9 mouse cellular contexts compared by ENCODE assay signal in the genomic region with DNA sequence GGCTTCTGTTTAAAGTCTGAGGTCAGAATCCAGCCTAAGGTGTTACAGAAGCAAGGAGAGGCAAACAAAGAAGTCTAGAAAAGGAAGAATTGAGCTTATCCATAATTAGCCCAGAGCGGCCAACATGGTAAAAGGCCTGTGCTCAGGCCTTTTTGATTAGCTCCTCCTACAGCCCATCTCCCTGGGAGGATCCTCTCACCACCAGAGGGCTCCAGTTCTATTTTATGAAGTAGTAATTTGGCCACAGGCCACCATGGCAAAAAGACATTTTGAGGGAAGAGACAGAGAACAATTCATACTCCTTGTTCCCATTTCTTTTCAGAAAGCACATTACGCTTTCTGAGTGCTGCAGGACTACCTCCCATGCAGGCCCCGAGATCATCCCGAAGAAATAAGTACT. TPM values are rescaled to one million over a fixed set of nuclear protein-coding genes. Genes with fewer than 3 reads are reported as not detected.
A peak's percentile ranks its signal among the peaks of the same experiment; 100 is the strongest.
DNase-seq lines count a peak whose midpoint lies in the region; ATAC-seq lines count a peak whose summit lies in the region.
"Had no signal": no experiment of that assay in that cellular context is flagged by ENCODE, and none has a peak within 500 bp of the region (broad histone marks: within the 10 kb centered on the region; RNA-seq: fewer than 3 reads in every experiment).

No protein-coding gene starts in this region.

- H3K4me2 ChIP-seq in midbrain, embryonic 13.5 days (replicated peaks): no peak overlapping the region
- H3K4me2 ChIP-seq in midbrain, embryonic 12.5 days (replicated peaks): no peak overlapping the region
- H3K4me2 ChIP-seq: embryonic facial prominence, embryonic 12.5 days had no signal

- WGBS in midbrain, embryonic 10.5 days: 87% methylated on average over 4 of the region's 4 CpGs
- WGBS in midbrain, embryonic 13.5 days: 84% methylated on average over 4 of the region's 4 CpGs
- 84% methylated on average over 4 of the region's 4 CpGs for WGBS in embryonic facial prominence, embryonic 10.5 days
- WGBS in midbrain, embryonic 12.5 days: 90% methylated on average over 4 of the region's 4 CpGs

- no peaks in the 10 kb centered on the region for H3K9me3 ChIP-seq in midbrain, embryonic 10.5 days (replicated peaks)
- H3K9me3 ChIP-seq in midbrain, embryonic 13.5 days: no peaks in the 10 kb centered on the region
- H3K9me3 ChIP-seq in embryonic facial prominence, embryonic 10.5 days: no peaks in the 10 kb centered on the region
- no peaks in the 10 kb centered on the region for H3K9me3 ChIP-seq in midbrain, embryonic 12.5 days
- H3K9me3 ChIP-seq: embryonic facial prominence, embryonic 12.5 days had no signal

- H3K27me3 ChIP-seq in midbrain, embryonic 10.5 days (ENCODE audit: low read depth, poor library complexity, severe bottlenecking): no peaks in the 10 kb centered on the region
- no peaks in the 10 kb centered on the region for H3K27me3 ChIP-seq in midbrain, embryonic 13.5 days
- H3K27me3 ChIP-seq in embryonic facial prominence, embryonic 10.5 days (replicated peaks; ENCODE audit: low read depth, poor library complexity, severe bottlenecking): no peaks in the 10 kb centered on the region
- H3K27me3 ChIP-seq in midbrain, embryonic 12.5 days: no peaks in the 10 kb centered on the region
- H3K27me3 ChIP-seq: embryonic facial prominence, embryonic 12.5 days had no signal

- no peaks in the 10 kb centered on the region for H3K4me1 ChIP-seq in midbrain, embryonic 10.5 days
- H3K4me1 ChIP-seq in midbrain, embryonic 13.5 days (replicated peaks): no peaks in the 10 kb centered on the region
- H3K4me1 ChIP-seq in embryonic facial prominence, embryonic 10.5 days: no peaks in the 10 kb centered on the region
- no peaks in the 10 kb centered on the region for H3K4me1 ChIP-seq in midbrain, embryonic 12.5 days
- H3K4me1 ChIP-seq: embryonic facial prominence, embryonic 12.5 days had no signal

- ATAC-seq in midbrain, embryonic 13.5 days: no peak; the same call in 1 of the 2 replicates
- ATAC-seq in midbrain, embryonic 12.5 days (ENCODE audit: low FRiP score, low read depth): peak; percentile 58; the same call in 1 of the 2 replicates

- H3K36me3 ChIP-seq in midbrain, embryonic 10.5 days: peaks cover 25% of the 10 kb centered on the region
- H3K36me3 ChIP-seq in midbrain, embryonic 13.5 days: peaks cover 17% of the 10 kb centered on the region
- H3K36me3 ChIP-seq in embryonic facial prominence, embryonic 10.5 days (replicated peaks): peaks cover 24% of the 10 kb centered on the region
- peaks cover 15% of the 10 kb centered on the region; the same call in 1 of the 2 replicates for H3K36me3 ChIP-seq in midbrain, embryonic 12.5 days

- no peak overlapping the region for H3K27ac ChIP-seq in midbrain, embryonic 10.5 days (replicated peaks)
- H3K27ac ChIP-seq in midbrain, embryonic 13.5 days: no peak overlapping the region
- no peak overlapping the region for H3K27ac ChIP-seq in embryonic facial prominence, embryonic 10.5 days (replicated peaks)
- no peak overlapping the region for H3K27ac ChIP-seq in midbrain, embryonic 12.5 days (replicated peaks)
- H3K27ac ChIP-seq: embryonic facial prominence, embryonic 12.5 days had no signal

- intact Hi-C loops in heart, postnatal 10 days (cut with DNase I): loop anchor here (1.0 to 5.0 kb wide), 2 partner anchors 220 to 331 kb away; no protein-coding TSS in a partner anchor

- DNase-seq in midbrain, embryonic 10.5 days (ENCODE audit: low spot score): peak; percentile 15
- DNase-seq in adrenal gland, postnatal 14 days: peak; percentile 80
- DNase-seq in embryonic facial prominence, embryonic 10.5 days (ENCODE audit: low spot score): peak; percentile 30
- peak; percentile 81 to 89 for DNase-seq in heart, postnatal 10 days
- peak; percentile 80 to 81 for DNase-seq in layer of hippocampus, postnatal 10 days (ENCODE audit: low spot score in 2 of 2)
- peak; percentile 86 for DNase-seq in testis, postnatal 10 days (ENCODE audit: low spot score)

- H3K4me3 ChIP-seq in midbrain, embryonic 10.5 days: no peak overlapping the region
- no peak overlapping the region for H3K4me3 ChIP-seq in midbrain, embryonic 13.5 days (replicated peaks)
- H3K4me3 ChIP-seq in embryonic facial prominence, embryonic 10.5 days: no peak overlapping the region
- H3K4me3 ChIP-seq in midbrain, embryonic 12.5 days: no peak overlapping the region
- H3K4me3 ChIP-seq: embryonic facial prominence, embryonic 12.5 days had no signal

- H3K9ac ChIP-seq in midbrain, embryonic 13.5 days (replicated peaks): no peak overlapping the region
- H3K9ac ChIP-seq in midbrain, embryonic 12.5 days (replicated peaks): no peak overlapping the region
- H3K9ac ChIP-seq: embryonic facial prominence, embryonic 12.5 days had no signal

RNA-seq across cellular contexts. Expression of a gene that starts 46.3 kb away (rescaled TPM):
- polyA plus RNA-seq in midbrain, embryonic 10.5 days (2016; fragmentation: Nextera tagmentation; extraction: Ambion mirVana): 68.4 and 73.0 TPM in 2 replicates
- polyA plus RNA-seq in midbrain, embryonic 13.5 days (2015; fragmentation: Nextera tagmentation; extraction: Ambion mirVana): 98.9 and 99.1 TPM in 2 replicates
- 15.3 and 16.7 TPM in 2 replicates for total RNA-seq in adrenal gland, postnatal 14 days (2021)
- polyA plus RNA-seq in embryonic facial prominence, embryonic 10.5 days (2016; fragmentation: Nextera tagmentation; extraction: Ambion mirVana): 53.2 and 58.7 TPM in 2 replicates
- total RNA-seq in heart, postnatal 10 days (2021): 10 to 100 TPM; 16.2 to 19.2 TPM
- total RNA-seq in layer of hippocampus, postnatal 10 days (2021): 10 to 100 TPM; 17.7 to 20.9 TPM
- polyA plus RNA-seq in midbrain, embryonic 12.5 days (2016; fragmentation: Nextera tagmentation; extraction: Ambion mirVana): 110 and 116 TPM in 2 replicates

RNA-seq across cellular contexts. Expression of a gene that starts 50.0 kb away (rescaled TPM):
- polyA plus RNA-seq in midbrain, embryonic 10.5 days (2016; fragmentation: Nextera tagmentation; extraction: Ambion mirVana): 0.21 and 0.22 TPM in 2 replicates
- 0.12 and 0.23 TPM in 2 replicates for polyA plus RNA-seq in midbrain, embryonic 13.5 days (2015; fragmentation: Nextera tagmentation; extraction: Ambion mirVana)
- total RNA-seq in adrenal gland, postnatal 14 days (2021): not detected in 2 replicates
- polyA plus RNA-seq in embryonic facial prominence, embryonic 10.5 days (2016; fragmentation: Nextera tagmentation; extraction: Ambion mirVana): 0.30 and 0.45 TPM in 2 replicates
- under 1 TPM; 0.30 to 0.34 TPM for total RNA-seq in heart, postnatal 10 days (2021)
- total RNA-seq in layer of hippocampus, postnatal 10 days (2021): under 1 TPM in 1 of 2 experiments, not detected in 1; 0.33 TPM
- 0.13 TPM in 1 of 2 replicates, not detected in the other for polyA plus RNA-seq in midbrain, embryonic 12.5 days (2016; fragmentation: Nextera tagmentation; extraction: Ambion mirVana)

Comparison
In these comparisons a context has a peak if more than half of its experiments do, and no peak if none do; other contexts are left out.
1. DNase-seq: peak in every context shown above with its lines; median percentile 86 in testis, postnatal 10 days; 85 in heart, postnatal 10 days; 80 in layer of hippocampus, postnatal 10 days; 80 in adrenal gland, postnatal 14 days; 30 in embryonic facial prominence, embryonic 10.5 days; 15 in midbrain, embryonic 10.5 days.